Mouse (Mus musculus) heart, embryonic 11.5 days (tissue): ENCODE data around the gene Olfr382. TPM values are rescaled to one million over a fixed set of nuclear protein-coding genes. Genes with fewer than 3 reads are reported as not detected.
"Not testable (repeated sequence)": the region's sequence is repeated elsewhere in the genome, so short reads cannot be mapped to it uniquely, and the experiment has no call there.

Experiments used
- ATAC-seq: fragments of 200-750 bp; cut with Nextera tagmentation; replicated peaks from 2 replicates; pipeline ENCODE4 v1.8.0; 2017; ENCODE audit warnings: moderate library complexity; ENCODE audit not compliant: insufficient number of reproducible peaks, low FRiP score, low TSS enrichment
- H3K27ac ChIP-seq: fragments of 300-500 bp; sonication (generic); 2 replicates; pipeline ENCODE4 v1.5.1; 2014; ENCODE audit warnings: mild to moderate bottlenecking, low read depth, low read length
- H3K27me3 ChIP-seq: fragments of 300-500 bp; sonication (generic); 2 replicates; pipeline ENCODE4 v1.6.1; 2014; ENCODE audit warnings: mild to moderate bottlenecking, low read length, mixed read lengths; ENCODE audit not compliant: control insufficient read depth, insufficient read depth
- H3K36me3 ChIP-seq: fragments of 300-500 bp; sonication (generic); 2 replicates; pipeline ENCODE4 v1.6.1; 2014; ENCODE audit warnings: mild to moderate bottlenecking, low read length, moderate library complexity, mixed read lengths; ENCODE audit not compliant: control insufficient read depth, insufficient read depth
- H3K4me1 ChIP-seq: fragments of 300-500 bp; sonication (generic); 2 replicates; pipeline ENCODE4 v1.6.1; 2014; ENCODE audit warnings: low read length; ENCODE audit not compliant: control insufficient read depth, insufficient read depth
- H3K4me2 ChIP-seq: fragments of 300-500 bp; sonication (generic); 2 replicates; pipeline ENCODE4 v1.6.1; 2014; ENCODE audit warnings: mild to moderate bottlenecking, moderate library complexity
- H3K4me3 ChIP-seq: fragments of 300-500 bp; sonication (generic); 2 replicates; pipeline ENCODE4 v1.5.1; 2014; ENCODE audit warnings: low read depth, low read length
- H3K9ac ChIP-seq: fragments of 300-500 bp; sonication (generic); 2 replicates; pipeline ENCODE4 v1.6.1; 2014; ENCODE audit warnings: mild to moderate bottlenecking, low read depth, low read length, moderate library complexity
- H3K9me3 ChIP-seq: fragments of 300-500 bp; sonication (generic); replicated peaks from 2 replicates; pipeline ENCODE4 v1.6.1; 2016; ENCODE audit warnings: low read length; ENCODE audit not compliant: control insufficient read depth
- WGBS: fragments of 180-500 bp; shearing (Covaris S2); extraction: QIAGEN DNeasy Blood & Tissue Kit; methylation state at CpG from one replicate; pipeline ENCODE4 v1.1.7; 2014; ENCODE audit not compliant: insufficient replicate concordance; 5-methylcytosine and 5-hydroxymethylcytosine counted together
- polyA plus RNA-seq: library from polyadenylated mRNA; unstranded; fragments of >200 nt; fragmentation: Nextera tagmentation; extraction: Ambion mirVana; gene quantifications from 2 replicates; pipeline ENCODE4 v1.2.1, GENCODE M21; 2014

Gene Olfr382
- not detected in 2 replicates for polyA plus RNA-seq

DNA sequence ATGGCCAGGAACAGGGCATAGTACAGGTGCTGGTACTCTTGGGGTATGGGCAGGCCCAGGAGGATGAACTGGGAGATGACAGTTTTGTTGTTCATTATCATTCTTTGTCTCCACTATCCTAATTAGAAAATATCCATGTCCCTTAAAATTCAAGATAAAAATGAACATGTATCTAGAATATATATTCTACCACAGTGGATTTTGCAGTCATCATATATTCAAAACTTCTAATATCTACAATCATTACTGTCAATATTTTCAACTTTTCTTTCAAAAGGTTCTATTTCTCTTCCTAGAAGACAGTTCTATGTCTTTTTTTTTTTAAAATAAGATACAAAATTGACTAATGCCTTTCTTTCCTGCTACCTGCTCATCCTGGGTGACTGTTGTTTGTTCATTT, at the start of gene Olfr382:
TSS of gene Olfr382 (minus strand) at position 101 of the 400 bp plus-strand sequence.
- no peak within 1 kb of the TSS for H3K27ac ChIP-seq
- no peak within 1 kb of the TSS for H3K4me2 ChIP-seq
- no peaks in the 10 kb centered on the region for H3K27me3 ChIP-seq
- no peak within 1 kb of the TSS for H3K4me3 ChIP-seq
- no peak for ATAC-seq
- no peaks in the 10 kb centered on the region for H3K4me1 ChIP-seq
- H3K9me3 ChIP-seq = 0 out of 2 replicates have a peak, but pooled peaks cover 3% of the 10 kb centered on the region
- no peaks in the 10 kb centered on the region for H3K36me3 ChIP-seq
- no peak within 1 kb of the TSS for H3K9ac ChIP-seq

DNA sequence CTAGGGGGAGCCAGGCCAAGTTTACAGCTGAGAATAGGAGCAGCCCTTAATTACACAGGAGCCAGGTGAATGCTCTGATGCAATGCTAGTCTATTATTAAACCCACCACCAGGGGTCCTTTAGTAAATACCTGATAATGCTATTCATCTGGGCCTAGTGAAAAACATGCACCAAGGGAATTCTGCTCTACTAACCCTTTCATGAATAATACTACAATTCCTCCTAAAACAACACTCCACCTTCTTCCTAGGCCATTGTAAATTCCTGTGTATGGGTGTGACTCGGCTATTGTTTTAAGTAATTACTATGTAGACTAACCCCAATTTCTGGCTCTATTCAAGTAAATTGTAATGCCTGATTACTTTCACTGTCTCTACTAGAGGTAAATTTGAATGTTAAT, 12.0 kb upstream of the Olfr382 start:
- 74% methylated on average over 1 of the region's 1 CpGs for WGBS
- H3K9ac ChIP-seq, H3K9me3 ChIP-seq, H3K4me1 ChIP-seq, H3K36me3 ChIP-seq, H3K4me2 ChIP-seq, H3K27me3 ChIP-seq, ATAC-seq, H3K27ac ChIP-seq, H3K4me3 ChIP-seq: not testable (repeated sequence)

DNA sequence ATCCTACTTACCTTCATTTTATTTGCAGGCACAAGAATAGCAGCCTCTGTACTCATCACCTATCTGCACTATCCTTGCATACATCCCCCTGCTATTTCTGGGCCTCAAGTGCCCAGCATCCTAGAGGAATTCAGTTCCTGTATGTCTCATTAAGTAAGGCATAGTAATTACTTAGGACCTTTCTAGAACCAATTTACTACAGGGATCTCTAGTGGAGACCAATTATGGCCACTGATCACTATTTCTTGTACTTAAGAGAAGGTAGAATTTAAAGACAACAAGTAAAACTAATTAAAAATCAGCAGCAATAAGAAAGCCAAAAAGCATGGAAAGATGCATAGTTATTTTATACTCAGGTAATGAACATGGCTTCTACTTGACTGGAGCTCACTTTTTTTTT, 25.5 kb downstream of the Olfr382 start, which contains the start of gene Olfr381:
TSS of gene Olfr381 (minus strand) at position 101 of the 400 bp plus-strand sequence.
- Histone ChIP-seq H3K9me3 (peaks cover 3% of the 10 kb centered on the region), H3K4me2 (no peak within 1 kb of the TSS), H3K36me3 (no peaks in the 10 kb centered on the region), H3K4me3 (no peak within 1 kb of the TSS), H3K27me3 (no peaks in the 10 kb centered on the region), H3K27ac (no peak within 1 kb of the TSS), H3K4me1 (no peaks in the 10 kb centered on the region), H3K9ac (no peak within 1 kb of the TSS)
- no peak for ATAC-seq

Other genes with a start within 250 kb of the Olfr382 start
- 0.03 TPM in 2 replicates for gene Trpv3, start 249.8 kb downstream of the Olfr382 start, polyA plus RNA-seq
- 0.19 TPM in 1 of 2 replicates, not detected in the other for gene Aspa, start 187.6 kb downstream of the Olfr382 start, polyA plus RNA-seq
- not detected in 2 replicates for gene Gm49340, start 187.5 kb downstream of the Olfr382 start, polyA plus RNA-seq
- gene Spata22, start 187.5 kb downstream of the Olfr382 start, polyA plus RNA-seq = not detected in 2 replicates
- not detected in 2 replicates for gene Olfr20, start 166.4 kb downstream of the Olfr382 start, polyA plus RNA-seq
- gene Olfr376, start 146.0 kb downstream of the Olfr382 start, polyA plus RNA-seq = not detected in 2 replicates
- not detected in 2 replicates for gene Olfr1, start 117.6 kb downstream of the Olfr382 start, polyA plus RNA-seq
- gene Olfr378, start 88.7 kb downstream of the Olfr382 start, polyA plus RNA-seq = not detected in 2 replicates
- gene Olfr380, start 59.7 kb downstream of the Olfr382 start, polyA plus RNA-seq = not detected in 2 replicates
- not detected in 2 replicates for gene Olfr381, start 25.6 kb downstream of the Olfr382 start, polyA plus RNA-seq
- gene Olfr385, start 75.8 kb upstream of the Olfr382 start, polyA plus RNA-seq = not detected in 2 replicates
- not detected in 2 replicates for gene Olfr384, start 81.4 kb upstream of the Olfr382 start, polyA plus RNA-seq
- gene Zfp735, start 171.6 kb upstream of the Olfr382 start, polyA plus RNA-seq = not detected in 2 replicates